ENCODE assay signal across 24 mouse cellular contexts in the genomic region with DNA sequence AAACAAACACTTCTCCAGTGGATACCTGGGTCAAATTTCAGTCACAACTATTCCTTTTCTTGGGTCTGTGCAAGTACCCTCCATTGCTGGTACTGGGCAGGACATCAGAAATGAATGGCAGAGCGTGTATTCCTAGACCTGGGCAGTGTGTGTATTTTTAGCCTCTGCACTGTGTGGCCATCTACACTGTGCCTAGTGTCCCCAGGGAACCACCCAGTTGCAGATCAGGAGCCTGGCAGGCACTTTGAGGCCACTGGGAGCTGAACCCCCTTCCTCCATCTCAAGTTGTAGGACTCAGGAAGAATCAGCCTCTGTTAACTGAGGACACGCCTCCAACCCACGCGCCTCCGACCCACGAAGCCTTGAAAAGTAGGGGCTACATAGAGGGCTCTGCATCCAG. TPM values are rescaled to one million over a fixed set of nuclear protein-coding genes. Genes with fewer than 3 reads are reported as not detected.
A peak's percentile ranks its signal among the peaks of the same experiment; 100 is the strongest.
DNase-seq lines count a peak whose midpoint lies in the region; ATAC-seq and TF ChIP-seq lines count a peak whose summit lies in the region.
"Had no signal": no experiment of that assay in that cellular context is flagged by ENCODE, and none has a peak within 500 bp of the region (broad histone marks: within the 10 kb centered on the region; RNA-seq: fewer than 3 reads in every experiment).

No protein-coding gene starts in this region.

- no peak for ATAC-seq in cerebellum, adult (ENCODE audit: insufficient number of reproducible peaks, low FRiP score, low TSS enrichment)
- ATAC-seq: activated CD4-positive, CD25-positive, alpha-beta regulatory T cell, adult 4 months; forebrain, embryonic 15.5 days; hindbrain, embryonic 16.5 days; intestine, embryonic 15.5 days had no signal

- no peak overlapping the region for H3K27ac ChIP-seq in cerebellum, adult 2 months (ENCODE audit: insufficient read depth, low read length)
- H3K27ac ChIP-seq: embryonic facial prominence, embryonic 10.5 days; embryonic facial prominence, embryonic 13.5 days; forebrain, embryonic 12.5 days; forebrain, embryonic 15.5 days; heart, embryonic 15.5 days; hindbrain, embryonic 10.5 days; hindbrain, embryonic 13.5 days; intestine, embryonic 15.5 days had no signal

- DNase-seq in cerebellum, adult 11 months, result peak; percentile 21
- DNase-seq in cerebellum, adult 2 months, result no peak
- DNase-seq in cerebellum, adult 9-11 months, result peak; percentile 46
- DNase-seq in gastrocnemius, postnatal 25 days, result peak; percentile 32
- DNase-seq in gastrocnemius, postnatal 36 days, result no peak
- peak; percentile 57 for DNase-seq in skeletal muscle tissue, adult 2 months (ENCODE audit: low read depth, low spot score)
- DNase-seq: adrenal gland, adult 8-10 months; adrenal gland, postnatal 25 days; heart, postnatal 10 days; heart, postnatal 36 days; kidney, adult 11 months had no signal

- no peak for TF ChIP-seq POLR2A in cerebellum, adult 2 months (IDR thresholded peaks at IDR 0.05; ENCODE audit: borderline replicate concordance, insufficient read depth, low read length)

- H3K4me1 ChIP-seq in cerebellum, adult 2 months (ENCODE audit: control insufficient read depth, insufficient read depth, low read length), result peaks cover 37% of the 10 kb centered on the region

- H3K27me3 ChIP-seq in cerebellum, adult 2 months (ENCODE audit: control insufficient read depth, insufficient read depth, low read length), result no peaks in the 10 kb centered on the region

- TF ChIP-seq CTCF in cerebellum, adult 2 months (IDR thresholded peaks at IDR 0.05; ENCODE audit: borderline replicate concordance, insufficient read depth, low read depth, low read length), result no peak

- WGBS in cerebellum, adult 2 months, result 70% methylated on average over 6 of the region's 6 CpGs

- intact Hi-C loops in gastrocnemius, postnatal 36 days (cut with DNase I), result no loop called here

- no peak overlapping the region for H3K4me3 ChIP-seq in cerebellum, adult 2 months (replicated peaks; ENCODE audit: insufficient read depth, low read depth, low read length)
- H3K4me3 ChIP-seq: embryonic facial prominence, embryonic 10.5 days; embryonic facial prominence, embryonic 13.5 days; erythroblast, embryonic 14.5 days; forebrain, embryonic 12.5 days; forebrain, embryonic 15.5 days; heart, embryonic 12.5 days; heart, embryonic 15.5 days; hindbrain, embryonic 10.5 days; hindbrain, embryonic 13.5 days; intestine, embryonic 15.5 days had no signal

RNA-seq across cellular contexts. Expression of a gene that starts 2.0 kb away (rescaled TPM):
- 77.3 and 79.3 TPM in 2 replicates for polyA plus RNA-seq in cerebellum, adult 2 months (2012; rRNA removed)
- 10 to 100 TPM; 39.7 to 43.9 TPM for total RNA-seq in gastrocnemius, postnatal 25 days (2021)
- total RNA-seq in gastrocnemius, postnatal 36 days (2021), result 10 to 100 TPM; 41.4 to 45.1 TPM

RNA-seq across cellular contexts. Expression of a gene that starts 19.5 kb away (rescaled TPM):
- 248 and 254 TPM in 2 replicates for polyA plus RNA-seq in cerebellum, adult 2 months (2012; rRNA removed)
- 100 to 1,000 TPM; 115 to 123 TPM for total RNA-seq in gastrocnemius, postnatal 25 days (2021)
- total RNA-seq in gastrocnemius, postnatal 36 days (2021), result 100 to 1,000 TPM; 117 to 131 TPM

RNA-seq across cellular contexts. Expression of a gene that starts 19.6 kb away (rescaled TPM):
- polyA plus RNA-seq in cerebellum, adult 2 months (2012; rRNA removed), result 27.0 and 28.1 TPM in 2 replicates
- 1 to 10 TPM; 1.7 to 2.2 TPM for total RNA-seq in gastrocnemius, postnatal 25 days (2021)
- total RNA-seq in gastrocnemius, postnatal 36 days (2021), result 1 to 10 TPM; 1.2 to 2.1 TPM

RNA-seq across cellular contexts. Expression of a gene that starts 46.3 kb away (rescaled TPM):
- 15.2 TPM in 2 replicates for polyA plus RNA-seq in cerebellum, adult 2 months (2012; rRNA removed)
- 1 to 10 TPM; 7.2 to 9.9 TPM for total RNA-seq in gastrocnemius, postnatal 25 days (2021)
- total RNA-seq in gastrocnemius, postnatal 36 days (2021), result 1 to 10 TPM; 6.6 to 8.3 TPM

RNA-seq across cellular contexts. Expression of a gene that starts 47.6 kb away (rescaled TPM):
- polyA plus RNA-seq in cerebellum, adult 2 months (2012; rRNA removed), result 28.5 and 28.7 TPM in 2 replicates
- 10 to 100 TPM; 12.5 to 13.2 TPM for total RNA-seq in gastrocnemius, postnatal 25 days (2021)
- total RNA-seq in gastrocnemius, postnatal 36 days (2021), result 10 to 100 TPM; 12.3 to 16.9 TPM

Comparison
In these comparisons a context has a peak if more than half of its experiments do, and no peak if none do; other contexts are left out.
1. DNase-seq: peak in cerebellum, adult 11 months (single experiment), cerebellum, adult 9-11 months (single experiment), gastrocnemius, postnatal 25 days (single experiment) and skeletal muscle tissue, adult 2 months (single experiment); none in cerebellum, adult 2 months (0 of 2) and gastrocnemius, postnatal 36 days (0 of 2).